Mouse (Mus musculus) gastrocnemius, postnatal 25 days (tissue): Measurements from ENCODE around the gene Axl. TPM values are rescaled to one million over a fixed set of nuclear protein-coding genes. Genes with fewer than 3 reads are reported as not detected.
"Not testable (repeated sequence)": the region's sequence is repeated elsewhere in the genome, so short reads cannot be mapped to it uniquely, and the experiment has no call there.

Experiments
- DNase-seq: peaks from one replicate; pipeline ENCODE4 v3.0.0; 2022
- total RNA-seq, 2 experiments: library from RNA; stranded (reverse); gene quantifications; 1 replicate in 1 of 2; 2 replicates in 1 of 2; pipeline ENCODE4 v1.2.3; 2021

The Axl gene
- total RNA-seq, 2 experiments from 2014 or later = 41.1 to 42.4 TPM

DNA sequence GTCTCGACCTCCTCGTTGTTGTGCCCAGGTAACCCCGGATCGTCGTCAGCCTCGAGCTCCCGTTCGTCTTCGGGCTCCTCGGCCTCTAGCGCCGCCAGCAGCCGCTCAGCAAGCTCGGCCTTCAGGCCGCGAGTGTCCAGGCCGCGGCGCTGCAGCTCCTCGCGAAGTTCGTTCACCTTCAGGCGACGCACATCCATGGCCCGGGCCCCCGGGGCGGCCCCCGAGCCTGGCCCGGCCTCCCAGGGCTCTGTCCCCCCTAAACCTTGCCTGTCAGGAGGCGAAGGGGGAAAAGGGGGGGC, 34.1 kb downstream of the Axl start:
- no peak for DNase-seq

DNA sequence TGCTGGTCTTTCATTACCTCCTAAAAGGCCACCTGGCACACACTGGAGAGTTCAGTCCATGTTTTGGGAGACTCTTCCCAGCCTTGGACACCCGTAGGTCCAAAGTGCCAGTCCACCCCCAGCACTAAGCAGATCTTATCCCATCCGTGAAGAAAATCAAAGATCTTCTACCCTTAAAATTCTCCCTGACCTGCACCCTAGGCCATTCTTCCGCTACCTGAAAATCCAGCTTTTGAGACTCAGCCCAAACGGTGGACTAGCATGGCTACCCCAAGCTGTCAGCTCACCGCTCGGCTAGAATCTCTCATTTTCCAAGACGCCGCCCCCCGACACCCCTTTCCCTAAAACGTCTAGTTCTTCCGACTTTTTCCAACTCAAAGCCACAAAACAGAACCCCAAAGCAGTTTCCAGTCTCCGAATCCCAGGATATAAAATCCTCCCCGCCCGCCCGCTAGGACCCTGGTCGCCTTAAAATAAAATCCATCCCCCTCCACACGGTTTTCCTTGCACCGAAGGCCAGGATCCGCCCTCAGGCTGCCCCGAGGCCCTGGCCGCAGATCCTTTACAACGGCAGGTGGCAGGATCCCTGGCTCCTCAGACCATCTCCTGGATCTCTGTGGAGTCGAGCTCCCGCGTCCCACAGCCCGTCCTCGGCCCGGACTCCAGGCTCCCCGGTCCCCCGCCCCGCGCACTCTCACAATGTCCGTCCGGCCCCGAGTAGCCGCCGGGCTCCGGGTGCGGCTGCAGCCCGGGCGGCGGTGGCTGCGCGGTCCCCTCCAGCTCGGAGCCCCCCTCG, 34.7 kb downstream of the Axl start:
- DNase-seq = peak; percentile 63

DNA sequence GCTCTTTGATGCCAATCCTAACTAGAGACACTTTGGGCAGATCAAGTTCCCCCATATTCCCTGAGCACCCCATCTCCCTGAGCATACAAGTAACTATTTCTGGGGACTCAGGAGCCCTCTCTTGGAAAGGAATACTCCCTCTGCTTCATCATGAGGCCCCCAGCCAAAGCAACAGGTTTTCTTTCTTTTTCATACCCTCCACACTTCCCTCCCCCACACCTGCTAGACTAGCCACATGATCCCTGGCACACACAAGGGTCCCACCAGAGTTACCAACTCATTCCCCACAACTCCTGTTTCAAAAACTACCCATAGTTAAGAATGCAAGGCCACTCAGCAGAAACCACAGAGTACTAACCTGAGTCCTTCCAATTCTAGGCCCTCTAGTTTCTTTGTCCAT, 35.4 kb downstream of the Axl start:
- DNase-seq = no peak

DNA sequence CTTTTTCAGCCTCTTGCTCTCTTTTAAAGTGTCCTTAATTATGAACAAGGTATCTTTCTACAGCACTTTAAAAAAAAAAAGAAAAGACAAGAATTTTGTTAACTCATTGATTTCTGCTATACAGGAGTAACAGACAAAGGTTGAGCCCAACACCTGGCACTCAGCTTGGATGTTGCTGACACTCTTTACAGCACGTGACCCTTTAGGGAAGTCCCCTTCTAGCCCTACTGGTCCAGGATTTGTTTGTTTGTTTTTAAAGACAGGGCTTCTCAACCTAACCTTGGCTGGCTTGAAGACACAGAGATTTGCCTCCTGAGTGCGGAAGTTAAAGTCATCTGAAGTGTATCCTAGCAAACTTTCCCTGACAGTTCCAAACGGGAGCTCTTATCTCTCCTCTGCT, 41.7 kb downstream of the Axl start:
- DNase-seq = no peak

DNA sequence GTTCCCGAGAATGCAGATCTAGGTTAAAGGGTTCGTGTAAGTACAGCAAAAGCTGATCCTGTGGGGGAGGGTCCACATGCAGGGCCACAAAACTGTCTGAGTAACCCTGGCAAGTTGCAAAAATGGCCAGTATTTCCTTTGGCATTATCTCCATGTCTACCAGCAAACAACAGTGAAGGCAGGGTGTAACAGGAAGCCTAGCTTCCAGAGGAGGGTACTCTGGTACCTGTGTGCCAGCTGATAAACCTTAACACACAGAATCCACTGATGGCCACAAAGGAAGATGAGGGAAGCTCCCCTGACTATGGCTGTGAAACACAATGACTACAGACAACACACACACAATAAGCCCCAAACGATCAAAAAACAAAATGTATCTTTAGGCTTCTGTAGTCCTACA, 50.2 kb downstream of the Axl start:
- DNase-seq = no peak

DNA sequence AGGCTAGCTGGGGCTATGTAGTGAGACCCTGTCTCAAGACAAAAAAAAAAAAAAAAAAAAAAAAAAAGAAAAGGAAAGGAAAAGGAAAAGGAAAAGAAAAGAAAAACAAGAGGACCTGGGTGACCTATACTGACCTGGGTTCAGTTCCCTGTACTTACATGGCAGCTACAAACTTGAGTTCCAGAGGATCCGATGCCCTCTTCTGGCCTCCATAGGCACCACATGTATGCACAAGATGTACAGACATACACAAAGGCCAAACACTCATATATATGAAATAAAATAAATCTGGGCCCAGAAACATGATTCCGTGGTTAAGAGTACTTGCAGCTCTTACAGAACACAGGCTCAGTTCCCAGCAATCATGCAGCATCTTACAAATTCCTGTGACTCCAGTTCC, 51.6 kb downstream of the Axl start:
- no peak for DNase-seq

DNA sequence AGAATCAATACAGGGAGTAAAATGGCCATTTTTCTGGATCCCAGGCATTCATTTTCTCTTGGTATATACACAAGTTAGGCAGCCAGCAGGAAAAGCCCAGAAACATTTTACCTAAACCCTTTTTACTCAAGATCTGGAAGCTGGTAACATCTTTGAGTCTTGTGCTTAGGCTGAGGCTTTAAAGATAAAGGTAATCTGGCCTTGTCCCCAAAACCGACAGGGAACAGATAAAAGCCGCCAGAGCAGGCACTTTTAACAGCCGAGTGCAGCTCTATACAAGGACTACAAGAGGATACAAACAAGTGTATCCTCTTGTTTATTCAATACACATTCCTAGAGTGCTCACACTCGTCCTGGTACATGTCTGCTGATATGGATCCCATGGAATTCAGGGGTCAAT, 53.5 kb downstream of the Axl start:
- no peak for DNase-seq

DNA sequence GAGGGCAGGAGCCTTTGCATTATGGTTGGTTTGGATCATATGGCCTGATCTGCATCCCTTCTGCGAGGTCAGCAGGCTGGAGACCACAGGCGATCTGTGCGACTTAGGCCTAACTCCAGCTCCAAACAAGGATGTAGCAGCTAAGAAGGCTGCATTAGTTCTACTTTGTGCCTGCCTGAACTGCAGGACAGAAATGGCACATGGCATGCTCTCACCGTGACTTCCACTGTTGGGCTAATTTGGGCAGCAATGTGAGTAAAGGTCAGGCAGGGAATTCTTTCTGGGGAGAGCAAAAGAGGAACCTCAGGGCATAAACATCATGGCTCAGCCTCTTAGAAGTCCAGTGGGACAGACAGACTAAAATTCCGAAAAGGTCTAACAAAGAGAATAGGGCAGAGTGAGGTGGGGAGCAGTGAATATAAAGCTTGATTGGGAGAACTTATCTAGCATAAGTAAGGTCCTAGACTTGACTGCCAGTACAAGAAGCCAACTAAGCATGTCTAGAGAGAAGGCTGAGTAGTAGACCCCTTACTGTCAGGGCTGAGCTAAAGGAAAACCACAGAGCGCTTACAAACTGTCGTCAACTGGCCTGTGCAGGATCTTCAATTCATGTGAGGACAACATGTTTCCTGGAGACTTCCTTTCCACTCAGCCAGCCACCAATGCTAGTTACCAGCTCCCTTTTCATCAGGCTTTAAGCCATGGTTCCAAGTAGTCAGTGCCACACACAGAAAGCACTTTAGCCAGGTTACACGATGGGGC, 57.0 kb downstream of the Axl start:
- DNase-seq = no peak

DNA sequence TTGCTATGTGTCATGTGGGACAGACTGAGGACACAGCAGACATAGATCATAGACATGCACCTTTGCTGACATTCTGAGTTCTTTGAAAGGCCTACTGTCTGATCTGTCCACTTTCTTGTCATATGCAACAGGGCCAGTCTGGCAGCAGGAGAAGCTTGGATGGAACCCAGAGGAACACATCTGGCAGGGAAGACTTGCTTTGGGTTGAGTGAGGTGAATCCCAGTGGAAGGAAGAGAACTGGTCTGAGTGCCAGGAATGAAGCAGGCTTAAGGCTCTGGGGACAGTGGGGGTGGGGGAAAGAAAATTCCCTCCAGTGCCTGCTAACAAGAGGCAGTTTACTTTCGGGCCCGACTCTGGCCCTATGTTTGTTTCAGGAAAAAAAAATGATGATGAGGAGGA, 58.6 kb downstream of the Axl start:
- peak; percentile 75 for DNase-seq

DNA sequence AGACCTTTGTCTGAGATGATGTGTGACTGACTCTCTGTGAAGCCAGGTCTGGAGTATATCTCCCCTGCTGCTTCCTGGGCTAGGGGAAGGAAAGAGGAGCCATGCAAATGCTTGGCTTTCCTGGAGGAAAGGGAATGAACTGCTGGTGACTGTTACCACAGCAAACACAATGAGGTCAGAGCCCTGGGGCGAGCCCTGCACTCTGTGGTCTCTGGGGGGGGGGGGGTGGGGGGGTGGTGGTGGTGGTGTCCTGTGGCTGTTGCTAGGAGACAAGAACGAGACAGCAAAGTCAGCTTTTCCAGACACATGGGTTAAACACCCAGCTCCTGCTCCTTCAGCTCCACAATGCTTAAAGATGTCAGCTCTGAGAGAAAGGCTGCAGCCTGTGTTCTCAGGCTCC, 59.1 kb downstream of the Axl start:
- no peak for DNase-seq

DNA sequence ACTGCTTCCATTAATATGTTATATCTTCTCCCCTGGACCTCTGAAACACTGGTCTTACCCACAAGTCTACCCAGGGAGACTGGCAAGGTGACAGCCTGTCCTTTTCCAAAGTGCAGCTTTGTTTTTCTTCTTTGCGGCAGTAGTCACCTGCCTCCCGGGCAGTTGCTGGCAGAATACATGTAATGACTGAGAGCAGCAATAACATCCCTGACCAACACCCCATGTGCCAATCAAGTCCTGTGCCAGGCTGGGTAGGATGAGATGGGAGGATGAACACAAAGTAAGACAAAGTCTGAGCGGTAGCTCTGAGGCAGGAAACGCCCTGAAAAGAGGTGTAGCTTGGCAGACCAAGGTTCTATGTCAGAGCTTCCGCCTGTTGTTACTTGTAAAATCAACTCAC, 60.7 kb downstream of the Axl start:
- DNase-seq = no peak

DNA sequence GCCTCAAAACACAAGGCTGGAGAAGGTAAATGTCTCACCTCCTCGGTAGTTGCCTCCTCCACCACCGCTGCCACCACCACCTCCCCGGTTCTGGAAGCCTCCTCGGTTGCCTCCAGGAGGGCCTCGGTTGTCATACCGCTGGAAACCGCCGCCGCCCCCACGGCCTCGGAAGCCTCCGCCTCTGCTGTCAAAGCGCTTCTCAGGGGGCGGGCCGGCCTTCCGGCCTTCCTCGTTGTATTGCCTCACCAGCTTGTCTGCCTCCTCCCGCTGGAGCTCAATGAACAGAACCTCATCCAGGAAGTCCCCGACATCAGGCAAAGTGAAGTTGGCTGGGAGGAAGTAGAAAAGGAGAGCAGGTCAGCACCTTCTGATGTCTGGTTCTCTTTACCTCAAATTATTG, 62.6 kb downstream of the Axl start:
- no peak for DNase-seq

DNA sequence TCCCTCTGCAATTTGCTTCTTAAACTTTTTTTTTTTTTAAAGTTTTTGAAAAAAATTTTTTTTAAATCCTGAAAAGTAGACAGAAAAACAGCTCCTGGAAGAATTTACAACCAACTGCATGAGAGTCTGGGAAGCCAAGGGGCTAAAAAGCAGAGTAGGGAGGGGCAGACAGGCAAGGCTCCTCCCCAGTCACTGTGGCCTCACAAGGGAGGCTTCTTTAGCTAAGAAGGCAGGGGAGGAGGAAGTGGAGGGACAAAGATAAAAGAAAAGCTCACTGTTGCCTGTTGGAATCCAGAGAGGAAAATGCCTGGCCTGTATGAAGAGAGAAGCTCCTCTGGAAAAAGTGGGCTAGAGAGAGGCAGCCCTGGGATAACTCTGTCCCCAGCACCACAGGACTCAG, 66.7 kb downstream of the Axl start:
- DNase-seq = not testable (repeated sequence)

DNA sequence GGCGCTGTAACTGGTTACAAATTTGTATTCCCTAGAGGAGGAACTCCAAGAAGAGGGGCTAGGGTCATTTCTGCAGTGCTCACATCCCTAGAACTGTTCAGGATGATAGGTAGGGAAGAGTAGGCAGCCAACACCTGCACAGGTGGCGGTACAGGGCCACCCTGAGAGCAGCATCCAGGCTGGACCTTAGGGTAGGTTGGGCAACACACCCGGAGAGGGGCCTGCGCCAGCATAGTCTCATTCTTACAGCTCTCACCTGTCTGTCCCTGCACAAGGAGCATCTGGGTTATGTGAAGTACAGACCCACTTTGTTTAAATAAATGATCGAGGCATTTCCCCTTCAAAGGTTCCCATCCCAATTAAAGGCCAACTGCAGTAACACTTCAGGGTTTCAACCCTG, 67.7 kb downstream of the Axl start:
- no peak for DNase-seq

DNA sequence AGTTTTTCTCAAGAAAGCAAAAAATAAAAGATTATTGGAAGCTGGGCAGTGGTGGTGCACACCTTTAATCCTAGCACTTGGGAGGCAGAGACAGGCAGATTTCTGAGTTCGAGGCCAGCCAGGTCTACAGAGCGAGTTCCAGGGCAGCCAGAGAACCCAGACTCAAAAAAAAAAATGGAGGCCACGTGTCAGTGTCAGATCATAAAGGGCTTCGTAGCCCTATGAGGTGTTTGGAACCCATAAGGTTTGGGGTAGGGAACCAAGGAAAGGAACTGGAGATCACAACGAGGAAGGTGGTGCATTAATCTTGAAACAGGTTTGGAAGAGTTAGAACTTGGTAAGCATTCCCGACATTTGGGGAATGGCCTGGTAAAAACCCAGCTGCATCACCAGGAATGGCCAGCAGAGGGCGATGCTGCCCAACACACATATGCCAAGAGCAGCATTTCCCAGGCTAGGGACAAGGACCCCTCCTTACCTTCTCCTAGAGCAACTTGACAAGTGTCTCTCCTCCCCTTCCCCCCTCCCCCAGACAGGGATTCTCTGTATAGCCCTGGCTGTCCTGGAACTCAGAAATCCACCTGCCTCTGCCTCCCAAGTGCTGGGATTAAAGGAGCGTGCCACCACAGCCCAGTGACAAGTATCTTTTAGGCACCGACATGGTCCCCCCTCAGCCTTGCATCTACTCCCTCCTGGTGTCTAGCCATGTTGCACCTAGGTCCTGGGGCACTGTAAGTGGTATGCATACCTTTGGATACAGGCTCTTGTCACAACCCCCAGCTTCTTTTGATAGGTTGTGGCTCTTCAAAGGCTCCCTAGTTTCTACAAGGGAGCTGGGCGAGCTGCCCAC, 68.5 kb downstream of the Axl start:
- no peak for DNase-seq

DNA sequence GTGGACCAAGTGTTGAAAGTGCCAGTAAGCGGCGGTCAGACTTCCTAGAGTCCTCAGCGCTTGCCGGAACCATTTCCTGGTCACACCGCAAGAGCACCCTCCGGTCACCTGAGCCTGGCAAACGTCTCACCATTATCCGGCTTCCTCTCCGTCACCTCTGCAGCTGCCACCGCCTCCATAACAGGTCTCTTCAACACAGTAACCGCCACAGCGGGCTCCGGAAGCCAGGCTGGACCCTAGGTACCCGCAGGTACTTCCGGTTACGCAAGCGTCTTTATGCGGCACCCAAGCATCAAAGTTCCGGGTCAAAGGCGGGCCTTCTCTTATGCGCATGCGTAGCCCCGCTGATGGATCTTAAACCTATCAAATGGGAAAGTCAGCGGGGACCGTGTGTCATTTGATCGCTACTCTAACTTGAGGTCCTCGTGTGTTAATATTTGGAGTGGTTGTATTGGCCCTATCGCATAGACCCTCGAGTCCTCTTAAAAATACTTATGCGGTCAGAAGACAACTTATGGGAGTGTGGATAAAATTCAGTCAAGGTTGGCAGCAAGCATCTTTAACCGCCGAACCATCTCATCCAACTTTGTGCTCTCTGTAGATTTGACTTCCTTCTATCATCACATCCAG, 69.6 kb downstream of the Axl start, which contains the start of gene Ccdc97:
Gene Ccdc97, minus strand, starts transcription at position 301 of the 630 bp plus-strand sequence.
- DNase-seq = peak; percentile 89

DNA sequence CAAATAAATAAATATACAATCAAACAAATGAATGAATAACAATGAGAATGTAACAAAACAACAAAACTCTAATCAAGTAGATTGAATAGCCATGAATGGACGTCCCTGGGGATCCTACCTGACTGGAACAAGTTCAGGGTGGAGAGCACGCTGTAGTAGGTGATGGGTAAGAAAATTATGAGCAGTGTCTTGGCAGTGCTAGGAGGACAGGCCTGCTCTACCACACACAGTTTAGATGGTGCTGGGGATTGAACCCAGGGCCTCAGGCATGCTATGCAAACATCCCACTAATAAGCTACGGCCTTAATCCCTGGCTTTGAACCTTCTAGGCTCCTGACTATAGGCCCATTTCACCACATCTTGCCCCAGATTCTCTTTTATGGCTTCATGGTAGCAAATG, 71.0 kb downstream of the Axl start:
- no peak for DNase-seq

DNA sequence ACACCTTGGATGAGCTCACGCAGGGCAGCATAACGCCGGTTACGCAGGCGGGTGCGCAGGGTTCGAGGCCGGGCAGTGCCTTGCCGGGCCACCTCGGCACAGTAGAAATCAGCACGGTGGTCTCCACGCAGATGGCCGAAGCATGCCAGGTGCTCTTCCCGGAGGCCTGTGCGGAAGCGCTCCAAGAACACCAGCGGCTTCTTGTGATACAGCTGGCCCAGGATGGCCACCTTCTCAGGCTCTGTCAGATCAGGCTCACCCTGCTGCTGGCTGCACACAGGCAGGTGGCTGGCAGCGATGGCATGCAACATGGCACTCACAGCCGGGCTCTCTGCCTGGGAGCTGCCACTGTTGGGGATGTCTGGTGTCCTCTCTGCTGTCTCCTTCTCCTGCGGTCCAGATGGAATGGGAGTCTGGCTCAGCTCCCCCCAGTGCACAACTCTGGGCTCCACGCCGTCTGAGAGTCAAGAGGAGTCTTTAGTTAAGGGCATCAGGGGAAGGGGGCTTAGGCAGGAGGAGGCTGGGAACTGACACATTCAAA, 72.7 kb downstream of the Axl start:
- DNase-seq = no peak

DNA sequence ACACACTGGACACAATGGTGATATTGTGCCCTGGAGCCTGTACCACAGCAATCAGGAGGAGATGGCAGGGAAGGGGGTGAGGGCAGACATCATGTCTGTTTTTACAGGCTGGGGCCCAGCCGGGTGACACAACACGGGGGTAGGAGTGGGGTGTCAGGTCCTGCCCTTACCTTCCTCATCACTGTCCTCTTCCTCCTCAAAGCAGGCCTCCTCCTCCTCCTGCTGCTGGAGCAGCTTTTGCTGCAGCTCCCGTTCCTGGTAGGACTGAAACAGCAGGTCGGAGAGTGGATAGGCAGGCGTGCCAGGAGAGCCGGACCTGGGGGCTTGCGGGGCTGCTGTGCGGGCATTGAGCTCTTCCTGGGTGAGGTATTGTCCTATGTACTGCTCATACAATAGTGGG, 73.9 kb downstream of the Axl start:
- DNase-seq = no peak

DNA sequence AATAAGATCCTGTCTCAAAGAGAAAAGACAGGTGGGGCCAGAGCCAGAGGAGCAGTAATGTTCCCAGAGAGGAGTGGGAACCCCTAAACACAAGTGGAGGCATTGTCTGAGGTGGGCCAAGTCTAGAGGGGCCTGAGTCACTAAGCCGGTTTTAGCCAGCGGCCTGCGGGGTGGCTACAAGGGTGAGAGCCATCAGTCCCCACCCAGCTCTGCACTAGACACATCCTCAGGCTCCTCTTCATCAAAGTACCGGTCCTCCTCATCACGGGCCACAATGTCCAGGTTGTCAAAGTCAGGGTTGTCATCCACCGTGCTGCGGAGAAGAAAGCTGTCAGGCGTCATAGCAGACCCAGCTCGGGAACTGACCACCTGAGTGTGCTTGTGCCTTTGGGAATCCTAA, 75.7 kb downstream of the Axl start:
- no peak for DNase-seq

DNA sequence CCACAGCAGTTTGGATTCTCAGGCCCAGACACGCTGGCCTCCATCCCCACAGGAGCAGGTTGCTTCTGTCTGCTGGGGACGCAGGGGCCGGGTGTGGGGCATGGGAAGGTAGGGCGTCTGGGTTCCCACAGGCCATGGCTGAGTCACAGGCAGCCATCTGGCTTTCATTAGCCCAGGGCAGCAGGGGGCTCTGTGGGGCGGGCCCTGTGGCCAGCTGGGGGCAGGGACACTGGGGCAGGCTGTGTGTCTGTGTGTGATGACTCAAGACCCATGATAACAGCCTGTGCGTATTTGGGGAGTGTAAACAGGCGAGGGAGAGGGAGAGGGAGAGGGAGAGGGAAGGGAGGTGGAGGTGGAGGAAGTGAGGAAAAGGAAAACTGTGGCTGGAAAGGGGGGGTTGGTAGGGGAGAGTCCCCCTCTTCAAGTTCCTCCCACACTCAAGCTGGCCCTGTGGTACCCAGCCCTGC, 76.7 kb downstream of the Axl start:
- peak; percentile 74 for DNase-seq

DNA sequence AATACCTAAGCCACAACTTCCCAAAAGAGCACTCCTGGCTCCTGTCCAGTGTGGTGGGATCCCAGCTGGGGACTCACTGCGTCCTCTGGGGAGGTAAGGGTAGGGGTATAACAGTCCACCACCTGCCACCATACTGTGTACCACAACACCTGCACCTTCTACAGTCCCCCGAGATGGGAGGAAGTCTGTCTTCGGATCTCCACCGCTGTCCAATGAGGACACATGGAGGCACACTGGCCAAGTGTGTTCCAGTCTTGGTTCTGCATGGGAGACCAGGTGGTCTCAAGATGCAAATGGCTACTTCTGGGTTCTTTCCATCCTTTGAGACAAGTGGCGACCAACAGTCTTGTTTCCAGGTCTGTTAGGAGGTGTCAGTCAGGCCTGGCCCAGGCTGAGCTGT, 77.3 kb downstream of the Axl start:
- no peak for DNase-seq
